Mouse (Mus musculus) B cell, adult 2 months (primary cell): Measurements from ENCODE around the gene Smyd4.

Experiments
- DNase-seq, 2 experiments: peaks; one replicate each; pipeline ENCODE4 v3.0.0; 2022

Smyd4 gene

DNA sequence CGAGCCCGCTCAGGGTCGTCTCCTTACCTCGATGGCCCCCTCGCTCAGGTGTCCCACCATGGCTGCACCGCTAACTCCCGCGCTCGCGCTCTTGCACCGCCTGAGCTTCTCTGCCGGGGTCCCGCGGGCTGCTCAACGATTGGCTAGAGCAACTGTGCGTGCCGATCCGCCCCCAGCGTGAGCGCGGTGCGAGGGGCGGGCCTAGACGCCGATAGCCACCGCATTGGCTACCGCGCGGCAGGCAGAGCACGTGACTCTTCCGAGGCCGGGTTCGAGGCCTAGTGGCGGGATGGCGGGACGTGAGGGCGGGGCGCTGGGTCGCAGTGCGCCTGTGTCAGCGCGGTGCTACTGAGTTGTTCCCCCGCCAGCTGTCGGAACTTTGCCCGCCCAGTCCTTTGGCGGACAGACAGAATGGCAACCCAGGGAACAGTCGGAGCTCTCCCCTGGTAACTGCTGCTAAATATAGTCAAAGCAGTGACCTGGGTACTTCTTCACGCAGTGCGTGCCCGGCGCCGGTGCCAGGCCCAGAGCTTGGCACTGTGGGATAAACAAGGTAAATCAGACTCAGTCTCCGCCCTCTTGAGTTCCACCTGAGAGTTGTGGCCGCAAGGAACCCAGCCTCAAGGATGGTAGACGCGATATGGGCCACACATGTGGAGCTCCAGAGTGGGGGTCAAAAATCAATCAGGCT, at the start of gene Smyd4, which contains the start of gene Rpa1:
Gene Smyd4, plus strand, starts transcription at position 235 of the 691 bp plus-strand sequence.
Gene Rpa1, minus strand, starts transcription at position 126 of the 691 bp plus-strand sequence.
- peak; percentile 95 to 96 for DNase-seq

- DNase-seq: no peak
Observed at GRCm38 (mm10) chr11:75298491-75298890, 49.7 kb upstream of the Smyd4 start.

DNA sequence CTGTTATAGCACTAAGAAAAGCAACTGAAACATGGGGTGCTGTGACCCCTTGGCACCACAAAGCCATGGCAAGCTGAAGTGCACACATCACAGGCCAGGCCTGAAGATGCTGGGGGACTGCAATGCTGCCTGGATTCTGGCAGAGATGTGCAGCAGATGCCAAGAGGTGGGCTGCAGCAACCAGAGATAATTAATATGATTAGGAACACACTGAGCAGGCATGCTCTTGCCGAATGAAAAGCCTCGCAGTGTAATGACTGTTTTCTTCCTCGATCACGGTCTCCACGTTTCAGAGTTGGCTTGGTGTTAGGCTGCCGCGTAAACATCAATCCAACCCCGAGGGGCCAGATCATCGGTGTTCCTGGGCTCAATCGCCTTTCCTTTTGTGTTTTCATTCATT, 48.4 kb upstream of the Smyd4 start:
- DNase-seq: no peak

GRCm38 (mm10) chr11:75300954-75301353, 47.3 kb upstream of the Smyd4 start:
- no peak for DNase-seq

GRCm38 (mm10) chr11:75304797-75305196, 43.4 kb upstream of the Smyd4 start:
- no peak for DNase-seq

- DNase-seq: no peak
Observed at GRCm38 (mm10) chr11:75308650-75309049, 39.6 kb upstream of the Smyd4 start.

DNA sequence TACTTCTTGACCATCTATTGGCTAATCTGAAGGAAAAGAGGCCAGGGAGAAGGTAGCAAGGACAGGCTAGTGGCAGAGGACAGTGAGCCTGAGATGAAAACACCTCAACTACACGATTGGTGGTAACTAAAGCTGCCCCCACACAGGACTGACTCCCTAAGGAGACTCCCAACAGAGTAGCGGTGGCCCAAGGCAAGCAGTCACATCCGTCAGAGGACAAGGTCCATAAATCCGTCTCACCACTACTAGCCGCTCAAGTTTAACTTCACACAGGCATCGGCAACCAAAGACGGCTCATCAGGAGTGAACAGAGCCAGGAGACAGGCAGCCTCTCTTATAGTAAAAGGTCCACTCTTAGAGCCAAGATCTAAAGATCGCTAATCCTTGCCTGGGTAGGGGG, 37.4 kb upstream of the Smyd4 start:
- no peak for DNase-seq

- DNase-seq: no peak
Observed at GRCm38 (mm10) chr11:75311751-75312150, 36.5 kb upstream of the Smyd4 start.

DNA sequence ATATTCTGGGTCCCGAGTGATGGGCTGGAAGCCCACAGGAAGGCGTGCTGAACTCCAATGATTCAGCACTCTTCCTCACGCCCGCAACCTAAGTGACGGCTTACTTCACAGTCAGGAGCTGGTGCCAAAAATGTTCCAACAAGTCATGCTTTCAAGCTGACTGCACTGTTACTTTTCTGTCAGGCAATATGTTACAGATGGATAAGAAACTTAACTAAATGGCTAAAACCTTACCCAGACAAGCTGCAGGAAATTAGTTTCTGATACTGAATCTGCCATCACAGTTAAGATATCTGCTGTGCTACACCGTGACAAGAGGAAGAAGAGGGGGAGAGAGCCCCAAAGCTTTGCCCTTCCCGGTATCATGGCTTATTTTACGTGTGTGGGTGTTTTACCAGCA, 34.4 kb upstream of the Smyd4 start:
- no peak for DNase-seq

DNA sequence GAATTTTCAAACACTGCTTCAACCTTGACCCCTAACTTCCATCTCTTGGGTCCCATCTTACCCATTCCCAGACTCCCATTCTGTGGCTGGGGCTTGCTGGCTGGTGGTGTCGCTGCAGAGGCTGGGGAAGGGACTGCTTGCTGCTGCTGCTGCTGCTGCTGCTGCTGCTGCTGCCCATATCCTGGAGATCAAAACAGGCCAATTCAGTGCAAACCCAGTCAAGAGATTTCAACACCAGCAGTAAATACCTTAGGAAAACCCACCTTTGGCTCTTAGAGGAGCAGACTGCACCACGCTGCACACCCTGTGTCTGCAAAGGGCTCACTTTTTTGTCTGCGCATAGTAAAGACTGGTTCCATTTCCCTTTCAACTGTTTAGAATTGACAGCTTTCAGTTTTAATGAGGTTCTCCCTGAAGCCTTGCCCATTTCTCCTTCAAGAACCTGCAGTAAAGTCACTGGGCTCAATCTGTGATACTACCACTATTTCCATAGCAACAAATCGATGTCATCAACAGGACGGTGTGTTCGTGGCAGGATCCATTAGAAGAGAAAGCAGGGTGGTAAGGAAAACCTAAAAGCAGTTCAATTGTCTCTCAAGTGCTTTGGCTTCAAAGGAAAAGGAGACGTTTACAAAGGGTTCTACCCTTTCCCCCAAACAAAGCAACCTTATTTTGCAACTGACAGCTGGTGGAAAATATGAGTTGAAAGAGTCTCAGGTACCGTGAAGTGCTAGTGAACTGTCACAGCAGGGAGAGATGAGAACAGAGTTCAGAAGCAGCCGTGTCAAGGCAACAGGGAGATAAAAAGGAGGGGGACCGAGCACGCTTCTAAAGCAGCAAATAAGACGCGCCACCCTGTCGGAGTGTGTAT, 29.6 kb upstream of the Smyd4 start:
- DNase-seq: no peak

DNA sequence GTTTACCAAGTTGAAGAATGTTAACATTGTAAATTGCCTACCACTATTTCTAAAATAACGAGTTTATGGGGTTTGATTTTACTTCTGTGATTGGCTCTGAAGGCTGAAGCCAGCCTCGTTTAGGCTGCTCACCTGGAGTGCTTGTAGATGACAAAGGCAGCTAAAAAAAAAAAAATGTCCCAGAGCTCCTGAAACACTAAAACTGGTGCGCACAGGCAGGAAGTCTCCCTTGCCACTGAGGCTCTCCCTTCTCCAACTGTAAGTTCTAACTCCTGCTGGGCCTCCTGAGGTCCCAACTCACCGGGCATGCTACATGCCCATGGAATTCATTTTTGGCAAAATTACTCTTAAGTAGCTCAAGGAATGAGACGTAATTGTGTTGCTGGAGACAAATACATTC, 29.0 kb upstream of the Smyd4 start:
- DNase-seq: no peak

DNA sequence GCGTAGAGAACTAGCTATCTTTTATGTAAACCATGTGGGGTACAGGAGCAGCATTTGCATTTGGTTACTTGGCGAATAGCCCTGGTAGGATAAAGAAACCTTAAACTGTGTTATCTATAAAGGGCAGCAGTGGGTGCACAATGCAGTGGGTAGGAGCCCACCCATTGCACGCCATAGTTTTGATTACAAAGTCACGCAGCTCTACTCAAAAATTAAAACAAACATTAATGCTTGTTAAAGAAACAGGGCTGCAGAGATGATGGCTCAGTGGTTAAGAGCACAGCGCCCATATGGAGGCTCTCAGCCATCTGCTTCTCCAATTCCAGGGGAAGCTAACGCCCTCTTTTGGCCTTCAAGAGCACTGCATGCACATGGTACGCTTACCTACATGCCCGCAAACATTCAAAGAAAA, 24.9 kb upstream of the Smyd4 start:
- DNase-seq: no peak

DNA sequence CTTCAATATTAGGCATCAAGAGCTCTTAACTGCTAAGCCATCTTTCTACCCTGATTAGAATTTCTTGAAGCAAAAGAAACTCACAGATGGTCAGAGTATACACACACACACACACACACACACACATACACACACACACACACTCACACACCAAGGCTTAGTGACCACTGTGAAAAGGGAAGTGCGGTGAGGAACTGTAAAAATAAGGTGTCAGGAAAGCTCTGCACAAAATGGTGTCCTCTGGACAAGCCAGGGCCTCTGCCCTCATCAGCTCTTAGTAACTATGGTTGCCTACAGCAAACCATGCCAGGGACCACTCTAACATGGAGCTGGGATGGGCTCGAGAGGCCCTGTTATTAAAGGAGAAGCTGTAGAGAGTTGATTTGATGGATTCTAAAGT, 23.8 kb upstream of the Smyd4 start:
- no peak for DNase-seq

GRCm38 (mm10) chr11:75325116-75325968, 22.9 kb upstream of the Smyd4 start:
- no peak for DNase-seq

GRCm38 (mm10) chr11:75325969-75326311, 22.3 kb upstream of the Smyd4 start:
- DNase-seq: no peak

GRCm38 (mm10) chr11:75336676-75337075, 11.6 kb upstream of the Smyd4 start:
- DNase-seq: peak; percentile 60

GRCm38 (mm10) chr11:75337246-75337645, 11.0 kb upstream of the Smyd4 start:
- DNase-seq: peak; percentile 13 to 22

- no peak for DNase-seq
Observed at GRCm38 (mm10) chr11:75340076-75340475, 8.2 kb upstream of the Smyd4 start.

- no peak for DNase-seq
Observed at GRCm38 (mm10) chr11:75340698-75341345, 7.4 kb upstream of the Smyd4 start.

DNA sequence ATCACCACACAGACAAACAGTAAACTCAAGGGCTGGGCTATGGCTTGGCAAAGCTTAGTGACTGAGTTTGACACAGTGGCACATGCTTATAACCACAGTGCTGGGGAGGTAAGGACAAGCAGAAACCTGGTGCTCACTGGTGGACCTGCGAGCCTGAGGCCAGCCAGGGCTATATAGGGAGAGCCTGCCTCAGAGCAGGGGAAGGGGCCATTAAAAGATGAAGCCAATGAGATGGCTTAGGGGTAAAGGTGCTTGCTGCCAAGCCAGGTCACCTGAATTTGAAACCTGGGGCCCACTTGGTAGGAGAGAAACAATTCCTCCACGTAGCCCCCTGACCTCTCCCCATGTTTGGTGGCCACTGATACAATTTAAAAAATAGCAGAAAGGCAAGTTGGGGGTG, 5.1 kb upstream of the Smyd4 start:
- DNase-seq: no peak

GRCm38 (mm10) chr11:75344163-75344562, 4.1 kb upstream of the Smyd4 start:
- peak; percentile 8 to 25 for DNase-seq

GRCm38 (mm10) chr11:75344716-75345115, 3.5 kb upstream of the Smyd4 start:
- DNase-seq: no peak
